Mouse (Mus musculus): ENCODE data around the gene Snx1. TPM values are rescaled to one million over a fixed set of nuclear protein-coding genes. Genes with fewer than 3 reads are reported as not detected.
A peak's percentile ranks its signal among the peaks of the same experiment; 100 is the strongest.

Snx1 gene
- polyA plus RNA-seq, 1 experiment, result 70.5 TPM

DNA sequence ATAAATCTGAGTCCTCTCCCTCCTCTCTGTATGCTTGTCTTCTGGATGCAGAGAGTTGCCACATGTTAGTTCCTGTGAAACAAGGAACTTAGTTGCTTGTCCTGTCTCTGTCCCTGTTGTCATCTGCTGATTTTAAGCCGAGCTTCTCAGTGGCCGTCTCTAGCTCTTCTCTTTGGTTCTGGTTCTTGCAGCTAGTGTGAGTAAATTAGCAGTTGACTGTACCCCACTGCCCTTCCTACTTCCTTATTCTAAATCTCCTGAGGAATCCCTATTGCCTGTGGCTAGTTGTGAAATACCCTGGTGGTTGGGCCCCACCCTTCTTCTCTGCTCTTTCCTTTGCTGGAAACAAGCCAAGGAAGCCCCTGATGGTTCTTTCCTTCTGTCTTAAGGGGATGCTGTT lies 5.1 kb upstream of the Snx1 start:
- no peak for TF ChIP-seq CTCF (IDR thresholded peaks at IDR 0.05; ENCODE audit: borderline replicate concordance, insufficient read depth, low read length)
- TF ChIP-seq POLR2A (IDR thresholded peaks at IDR 0.05; ENCODE audit: low read depth, low read length), result no peak
- no peak overlapping the region for H3K4me3 ChIP-seq (ENCODE audit: insufficient read depth, low read length)
- H3K27ac ChIP-seq (ENCODE audit: insufficient read depth, low read length), result no peak overlapping the region
- H3K4me1 ChIP-seq (ENCODE audit: control insufficient read depth, insufficient read depth, low read length), result no peaks in the 10 kb centered on the region

DNA sequence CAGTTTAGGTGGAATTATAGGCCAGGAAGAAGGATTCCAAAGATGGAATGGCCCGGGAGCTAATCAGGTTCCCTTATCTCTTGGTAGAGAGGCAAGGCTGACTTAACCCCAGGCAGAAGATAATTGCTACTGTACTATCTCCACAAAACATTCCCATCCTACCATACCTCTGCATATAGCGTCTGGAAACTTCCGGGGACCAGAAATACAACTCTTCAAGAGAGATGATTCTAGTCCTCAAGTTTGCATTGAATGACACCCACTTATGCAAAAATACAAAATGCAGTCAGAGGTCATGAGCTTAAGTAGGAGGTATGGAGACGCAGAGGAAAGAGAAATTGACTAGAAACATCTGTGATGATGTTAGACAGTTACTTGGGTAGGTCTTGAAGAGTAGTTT lies 1.5 kb upstream of the Snx1 start:
- H3K4me3 ChIP-seq (ENCODE audit: insufficient read depth, low read length), result no peak overlapping the region; the same call in 1 of the 2 replicates
- H3K4me1 ChIP-seq (ENCODE audit: control insufficient read depth, insufficient read depth, low read length), result no peaks in the 10 kb centered on the region
- no peak overlapping the region for H3K27ac ChIP-seq (ENCODE audit: insufficient read depth, low read length)
- TF ChIP-seq CTCF (IDR thresholded peaks at IDR 0.05; ENCODE audit: borderline replicate concordance, insufficient read depth, low read length) (no peak), POLR2A (IDR thresholded peaks at IDR 0.05; ENCODE audit: low read depth, low read length) (no peak)

DNA sequence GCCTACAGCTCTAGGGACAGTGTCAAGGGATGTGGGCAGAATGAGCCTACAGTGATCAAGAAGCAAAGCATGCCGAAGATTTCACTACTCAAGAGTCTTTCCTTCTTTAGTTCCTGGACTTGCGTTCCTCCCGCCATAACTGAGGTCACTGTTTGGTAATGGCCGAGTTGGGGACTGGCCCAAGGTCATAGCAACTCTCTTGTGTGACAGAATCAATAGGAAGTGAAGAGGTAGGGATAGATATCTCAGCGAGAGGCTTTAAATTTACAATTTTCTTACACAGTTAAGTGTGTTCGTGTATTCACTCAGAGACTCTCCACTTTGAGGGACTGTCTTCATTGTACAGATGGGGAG lies 783 bp upstream of the Snx1 start:
- peak overlapping the region; percentile 49 for H3K4me3 ChIP-seq (ENCODE audit: insufficient read depth, low read length)
- no peaks in the 10 kb centered on the region for H3K4me1 ChIP-seq (ENCODE audit: control insufficient read depth, insufficient read depth, low read length)
- TF ChIP-seq POLR2A (IDR thresholded peaks at IDR 0.05; ENCODE audit: low read depth, low read length) (no peak), CTCF (IDR thresholded peaks at IDR 0.05; ENCODE audit: borderline replicate concordance, insufficient read depth, low read length) (no peak)
- peak overlapping the region; percentile 1; the same call in 1 of the 2 replicates for H3K27ac ChIP-seq (ENCODE audit: insufficient read depth, low read length)

DNA sequence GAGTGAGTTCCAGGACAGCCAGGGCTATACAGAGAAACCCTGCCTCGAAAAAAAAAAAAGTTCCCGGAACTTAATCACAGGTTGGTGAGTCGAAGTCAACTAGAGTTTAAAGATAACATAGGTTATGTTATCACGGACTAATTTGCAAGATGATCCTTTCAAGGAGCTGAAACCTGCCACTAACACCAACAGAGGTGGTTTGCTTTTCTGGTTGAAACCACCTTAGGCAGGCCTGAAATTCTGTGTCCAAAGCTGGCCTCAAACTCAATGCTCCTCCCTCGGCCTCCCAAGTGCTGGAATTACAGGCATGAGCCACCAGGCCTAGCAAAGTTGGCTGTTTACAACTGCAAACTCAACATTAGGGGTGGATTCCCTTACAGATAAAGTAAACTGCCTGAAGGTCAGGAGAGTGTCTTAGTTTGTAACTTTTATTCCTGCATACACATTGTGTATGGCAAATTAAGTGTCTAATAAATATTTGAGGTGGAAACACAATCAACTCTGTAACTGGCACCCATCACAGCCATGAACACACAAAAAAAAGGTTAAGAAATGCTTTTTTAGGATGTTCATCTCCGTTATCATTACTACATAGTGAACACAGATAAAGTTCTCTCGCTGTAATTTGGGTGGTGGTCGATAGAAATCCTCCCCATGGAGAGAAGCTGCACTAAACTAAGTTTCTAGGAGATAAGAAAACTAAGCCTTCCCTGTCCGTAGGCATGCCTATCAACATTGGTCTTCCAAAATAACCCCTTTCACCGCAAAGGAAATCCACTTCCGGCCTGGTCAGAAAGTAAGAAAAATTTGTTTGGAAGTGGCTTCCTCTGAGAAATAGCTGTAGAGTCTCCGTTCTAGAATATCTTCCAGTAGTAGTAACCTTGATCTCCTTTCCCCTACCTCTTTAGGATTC lies 588 bp downstream of the Snx1 start:
- TF ChIP-seq CTCF (IDR thresholded peaks at IDR 0.05; ENCODE audit: borderline replicate concordance, insufficient read depth, low read length), result no peak
- 0 out of 2 replicates have a peak, but pooled peaks have one; percentile 24 for TF ChIP-seq POLR2A (IDR thresholded peaks at IDR 0.05; ENCODE audit: low read depth, low read length)
- peak overlapping the region; percentile 29 for H3K4me3 ChIP-seq (ENCODE audit: insufficient read depth, low read length)
- H3K4me1 ChIP-seq (ENCODE audit: control insufficient read depth, insufficient read depth, low read length), result no peaks in the 10 kb centered on the region
- H3K27ac ChIP-seq (ENCODE audit: insufficient read depth, low read length), result peak overlapping the region; percentile 67

DNA sequence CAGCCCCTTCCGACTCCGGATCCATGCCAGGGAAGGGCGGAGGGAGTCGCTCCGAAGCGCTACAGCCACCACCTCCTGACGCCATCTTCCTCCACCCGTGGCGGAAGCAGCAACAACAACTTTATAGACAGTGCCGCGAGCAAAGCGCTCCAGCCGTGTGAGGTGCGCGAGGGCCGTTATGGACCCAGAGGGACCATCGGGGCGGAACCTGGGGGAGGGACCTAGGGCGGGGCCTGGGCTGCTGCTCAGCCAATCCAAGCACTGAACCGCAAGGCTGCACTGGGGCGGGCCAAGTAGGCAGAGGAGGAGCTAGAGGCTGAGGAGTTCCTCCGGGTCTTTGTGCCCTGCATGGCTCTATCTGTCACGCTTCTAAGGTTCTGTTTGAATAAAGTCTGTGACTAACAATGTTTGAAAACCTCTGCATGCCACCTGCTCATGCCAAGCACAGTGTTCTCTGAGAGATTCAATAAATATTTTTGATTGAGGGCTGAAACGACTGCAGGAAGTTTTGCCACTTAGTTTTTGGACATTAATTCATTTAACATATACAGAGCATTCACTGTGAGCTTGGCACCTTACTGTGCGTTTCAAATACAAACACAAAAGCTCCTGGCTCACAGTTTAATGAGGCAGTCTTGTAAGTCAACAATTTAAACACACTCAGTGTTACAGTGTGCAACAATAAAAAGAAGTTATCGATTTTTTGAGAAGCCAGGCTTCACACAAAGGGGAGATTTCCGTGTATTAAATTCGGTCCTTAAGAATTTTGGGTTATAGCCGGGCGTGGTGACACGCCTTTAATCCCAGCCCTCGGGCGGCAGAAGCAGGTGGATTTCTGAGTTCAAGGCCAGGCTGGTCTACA lies 1.5 kb downstream of the Snx1 start:
- no peak for TF ChIP-seq CTCF (IDR thresholded peaks at IDR 0.05; ENCODE audit: borderline replicate concordance, insufficient read depth, low read length)
- peak; percentile 95 for TF ChIP-seq POLR2A (IDR thresholded peaks at IDR 0.05; ENCODE audit: low read depth, low read length)
- Histone ChIP-seq H3K4me1 (ENCODE audit: control insufficient read depth, insufficient read depth, low read length) (no peaks in the 10 kb centered on the region), H3K27ac (ENCODE audit: insufficient read depth, low read length) (peak overlapping the region; percentile 59), H3K4me3 (ENCODE audit: insufficient read depth, low read length) (peak overlapping the region; percentile 85)

DNA sequence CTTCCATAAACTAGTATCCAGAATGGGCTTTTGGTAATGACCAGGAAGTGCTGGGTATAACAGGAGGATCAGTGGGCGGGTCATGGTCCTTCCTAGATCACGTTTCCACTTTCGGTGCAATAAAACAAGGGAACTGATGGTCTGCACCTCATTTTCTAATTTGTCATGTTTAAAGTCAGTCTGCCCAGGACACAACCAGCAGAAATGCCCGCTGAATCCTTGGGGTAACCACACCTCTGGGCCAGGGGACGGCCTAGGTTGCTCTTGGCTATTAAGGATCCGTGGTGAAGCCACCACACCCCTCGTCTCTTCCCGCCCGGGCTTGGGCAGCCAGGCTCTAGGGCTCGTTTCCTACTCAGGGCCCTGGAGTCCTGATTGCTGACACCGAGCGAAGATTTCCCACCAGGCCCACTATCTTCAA lies 2.3 kb downstream of the Snx1 start:
- Histone ChIP-seq H3K4me1 (ENCODE audit: control insufficient read depth, insufficient read depth, low read length) (no peaks in the 10 kb centered on the region), H3K4me3 (ENCODE audit: insufficient read depth, low read length) (peak overlapping the region; percentile 85), H3K27ac (ENCODE audit: insufficient read depth, low read length) (peak overlapping the region; percentile 59)
- TF ChIP-seq POLR2A (IDR thresholded peaks at IDR 0.05; ENCODE audit: low read depth, low read length) (0 out of 2 replicates have a peak, but pooled peaks have one; percentile 32), CTCF (IDR thresholded peaks at IDR 0.05; ENCODE audit: borderline replicate concordance, insufficient read depth, low read length) (no peak)

DNA sequence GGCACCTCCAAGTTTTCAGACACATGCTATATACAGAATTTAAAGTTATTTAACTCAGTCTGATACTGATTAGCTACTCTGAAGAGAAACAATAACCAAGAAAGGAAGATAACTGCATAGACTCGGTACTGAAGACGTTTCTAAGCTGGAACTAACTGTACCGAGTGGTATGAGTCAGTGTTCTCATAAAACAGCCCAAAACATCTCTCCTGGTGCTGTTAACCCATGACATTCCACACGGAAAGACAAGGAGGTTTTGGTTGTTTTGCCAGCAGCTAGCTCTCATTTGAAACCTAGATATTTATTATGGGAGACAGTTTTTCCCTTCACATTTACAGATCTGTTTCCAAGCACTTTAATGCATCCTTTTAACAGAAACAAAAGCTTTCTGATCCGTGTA lies 2.7 kb downstream of the Snx1 start:
- H3K27ac ChIP-seq (ENCODE audit: insufficient read depth, low read length), result peak overlapping the region; percentile 59
- TF ChIP-seq POLR2A (IDR thresholded peaks at IDR 0.05; ENCODE audit: low read depth, low read length), result no peak
- TF ChIP-seq CTCF (IDR thresholded peaks at IDR 0.05; ENCODE audit: borderline replicate concordance, insufficient read depth, low read length), result no peak
- H3K4me1 ChIP-seq (ENCODE audit: control insufficient read depth, insufficient read depth, low read length), result no peaks in the 10 kb centered on the region
- peak overlapping the region; percentile 85 for H3K4me3 ChIP-seq (ENCODE audit: insufficient read depth, low read length)

DNA sequence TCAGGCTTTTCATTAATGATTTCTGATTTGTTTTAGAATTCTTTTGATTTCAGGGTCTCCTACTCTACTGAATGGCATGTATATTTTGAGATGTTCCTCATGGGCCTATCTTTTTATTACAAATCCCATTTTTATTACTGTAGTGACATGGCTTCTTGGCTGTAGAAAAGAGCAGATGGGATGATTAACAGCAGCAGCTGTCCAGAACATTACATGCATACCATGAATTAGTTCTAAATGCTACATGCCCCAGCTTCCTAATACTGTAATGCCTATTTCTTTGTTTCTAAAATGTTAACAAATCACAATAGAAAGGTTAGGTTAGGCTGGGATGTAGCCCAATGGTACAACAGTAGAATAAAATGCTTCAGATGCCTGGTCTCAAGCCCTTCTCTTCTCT lies 5.0 kb downstream of the Snx1 start:
- Histone ChIP-seq H3K4me1 (ENCODE audit: control insufficient read depth, insufficient read depth, low read length) (no peaks in the 10 kb centered on the region), H3K4me3 (ENCODE audit: insufficient read depth, low read length) (no peak overlapping the region), H3K27ac (ENCODE audit: insufficient read depth, low read length) (no peak overlapping the region)
- TF ChIP-seq CTCF (IDR thresholded peaks at IDR 0.05; ENCODE audit: borderline replicate concordance, insufficient read depth, low read length), result no peak
- TF ChIP-seq POLR2A (IDR thresholded peaks at IDR 0.05; ENCODE audit: low read depth, low read length), result no peak

DNA sequence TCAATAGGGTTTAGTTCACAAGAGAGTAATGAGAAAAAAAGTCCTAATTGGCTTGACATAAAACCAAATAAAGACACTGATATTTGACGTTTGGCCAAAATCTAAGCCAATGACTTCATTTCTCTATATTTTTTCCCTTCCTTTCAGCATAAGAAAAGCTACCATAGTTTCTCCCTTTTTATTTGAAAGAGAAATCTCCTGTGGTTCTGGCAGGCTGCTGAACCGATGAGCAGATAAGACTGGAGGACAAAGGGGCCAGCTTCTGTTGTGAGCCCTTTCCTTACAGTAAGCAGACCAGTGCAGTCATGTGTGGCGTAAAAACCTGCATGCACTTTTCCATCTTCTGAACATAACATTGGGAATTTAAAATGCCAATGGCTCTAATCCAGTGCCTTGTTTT lies 5.4 kb downstream of the Snx1 start:
- Histone ChIP-seq H3K4me3 (ENCODE audit: insufficient read depth, low read length) (no peak overlapping the region), H3K27ac (ENCODE audit: insufficient read depth, low read length) (no peak overlapping the region), H3K4me1 (ENCODE audit: control insufficient read depth, insufficient read depth, low read length) (no peaks in the 10 kb centered on the region)
- no peak for TF ChIP-seq CTCF (IDR thresholded peaks at IDR 0.05; ENCODE audit: borderline replicate concordance, insufficient read depth, low read length)
- TF ChIP-seq POLR2A (IDR thresholded peaks at IDR 0.05; ENCODE audit: low read depth, low read length), result no peak
